Mouse (Mus musculus) heart, postnatal 0 days (tissue): ENCODE measurements around the gene Stag3. TPM values are rescaled to one million over a fixed set of nuclear protein-coding genes. Genes with fewer than 3 reads are reported as not detected.

Experiments used
- ATAC-seq: fragments of 200-750 bp; cut with Nextera tagmentation; 2 replicates; pipeline ENCODE4 v1.8.0; 2017; ENCODE audit warnings: low read depth, moderate number of reproducible peaks, moderate library complexity; ENCODE audit not compliant: insufficient read depth
- DNase-seq: peaks from one replicate; pipeline ENCODE4 v3.0.0-alpha.2; 2016; ENCODE audit warnings: low spot score
- H3K27ac ChIP-seq: fragments of 300-500 bp; sonication (generic); 2 replicates; pipeline ENCODE4 v1.5.1; 2014; ENCODE audit warnings: low read depth, mild to moderate bottlenecking
- H3K27me3 ChIP-seq: fragments of 300-500 bp; sonication (generic); 2 replicates; pipeline ENCODE4 v1.6.1; 2014; ENCODE audit warnings: low read length, mixed read lengths; ENCODE audit not compliant: control insufficient read depth, insufficient read depth
- H3K36me3 ChIP-seq: fragments of 300-500 bp; sonication (generic); replicated peaks from 2 replicates; pipeline ENCODE4 v1.6.1; 2014; ENCODE audit warnings: low read length, mixed read lengths; ENCODE audit not compliant: control insufficient read depth, insufficient read depth
- H3K4me1 ChIP-seq: fragments of 300-500 bp; sonication (generic); 2 replicates; pipeline ENCODE4 v1.6.1; 2014; ENCODE audit warnings: antibody characterized with exemption; ENCODE audit not compliant: control insufficient read depth, insufficient read depth
- H3K4me2 ChIP-seq: fragments of 300-500 bp; sonication (generic); 2 replicates; pipeline ENCODE4 v1.6.1; 2014; ENCODE audit warnings: low read depth, mild to moderate bottlenecking, low read length, moderate library complexity
- H3K4me3 ChIP-seq: fragments of 300-500 bp; sonication (generic); 2 replicates; pipeline ENCODE4 v1.5.1; 2014; ENCODE audit warnings: low read depth, low read length
- H3K9ac ChIP-seq: fragments of 300-500 bp; sonication (generic); replicated peaks from 2 replicates; pipeline ENCODE4 v1.6.1; 2014; ENCODE audit warnings: low read depth, low read length, mixed read lengths
- H3K9me3 ChIP-seq: fragments of 300-500 bp; sonication (generic); replicated peaks from 2 replicates; pipeline ENCODE4 v1.6.1; 2016; ENCODE audit warnings: low read length; ENCODE audit not compliant: control insufficient read depth
- CTCF ChIP-seq: IDR thresholded peaks from 2 replicates; pipeline ENCODE4 v1.5.1; 2016; ENCODE audit warnings: antibody characterized with exemption, control low read depth, low read depth
- EP300 ChIP-seq: IDR thresholded peaks from 2 replicates; pipeline ENCODE4 v1.6.1; 2016; ENCODE audit warnings: antibody characterized with exemption, low read depth
- WGBS: fragments of 180-500 bp; shearing (Covaris S2); extraction: QIAGEN DNeasy Blood & Tissue Kit; methylation state at CpG from one replicate; pipeline ENCODE4 v1.1.7; 2014; 5-methylcytosine and 5-hydroxymethylcytosine counted together
- polyA plus RNA-seq: library from polyadenylated mRNA; unstranded; fragments of >200 nt; fragmentation: Nextera tagmentation; extraction: Ambion mirVana; gene quantifications from 2 replicates; pipeline ENCODE4 v1.2.1, GENCODE M21; 2015
- total RNA-seq: library from RNA; depleted of rRNA; stranded (reverse); fragments of >200 nt; gene quantifications from 2 replicates; pipeline ENCODE4 v1.2.3, GENCODE M21; 2014; ENCODE audit warnings: low replicate concordance

The Stag3 gene
- total and polyA plus RNA-seq, 2 experiments from 2014 or later, result 0.68 to 8.2 TPM

- Histone ChIP-seq H3K9ac (no peak overlapping the region), H3K27me3 (no peaks in the 10 kb centered on the region), H3K4me2 (peak overlapping the region; percentile 69), H3K4me1 (0 out of 2 replicates have a peak, but pooled peaks cover 4% of the 10 kb centered on the region), H3K36me3 (no peaks in the 10 kb centered on the region), H3K9me3 (no peaks in the 10 kb centered on the region), H3K27ac (no peak overlapping the region), H3K4me3 (peak overlapping the region; percentile 46; the same call in 1 of the 2 replicates)
- 23% methylated on average over 25 of the region's 26 CpGs for WGBS
- TF ChIP-seq CTCF (no peak), EP300 (no peak)
- DNase-seq, result no peak
- ATAC-seq, result no peak
Observed at GRCm38 (mm10) chr5:138280425-138280768, 357 bp downstream of the Stag3 start.

GRCm38 (mm10) chr5:138280829-138281228 is 789 bp downstream of the Stag3 start:
- no peak for TF ChIP-seq CTCF
- TF ChIP-seq EP300, result no peak
- Histone ChIP-seq H3K4me1 (0 out of 2 replicates have a peak, but pooled peaks cover 4% of the 10 kb centered on the region), H3K27ac (no peak overlapping the region), H3K4me2 (no peak overlapping the region), H3K27me3 (no peaks in the 10 kb centered on the region), H3K36me3 (no peaks in the 10 kb centered on the region), H3K9me3 (no peaks in the 10 kb centered on the region), H3K9ac (no peak overlapping the region), H3K4me3 (no peak overlapping the region)
- ATAC-seq (no peak), DNase-seq (no peak)
- WGBS, result 87% methylated on average over 15 of the region's 15 CpGs

DNA sequence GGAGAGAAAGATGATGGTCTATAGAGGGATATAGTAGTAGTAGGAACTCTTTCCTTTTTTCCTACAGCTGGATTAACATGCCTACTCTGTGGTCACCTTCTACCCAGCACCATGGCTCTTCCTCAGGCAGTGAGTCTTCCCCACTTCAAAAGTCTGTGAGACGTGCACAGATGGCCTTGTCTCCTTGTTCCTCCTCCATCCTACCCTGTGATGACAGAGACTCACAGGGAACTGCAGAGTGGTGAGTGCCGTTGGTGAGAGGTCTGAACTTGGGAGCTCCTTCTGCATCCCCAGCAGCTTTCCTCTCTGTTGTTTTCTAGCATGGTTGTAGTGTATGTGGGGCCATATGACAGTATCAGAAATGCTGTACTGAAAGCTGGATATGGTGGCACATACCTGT is 1.8 kb downstream of the Stag3 start:
- no peak for DNase-seq
- no peak overlapping the region for H3K9ac ChIP-seq
- no peaks in the 10 kb centered on the region for H3K9me3 ChIP-seq
- 56% methylated on average over 2 of the region's 2 CpGs for WGBS
- no peak overlapping the region for H3K4me3 ChIP-seq
- TF ChIP-seq EP300, result no peak
- TF ChIP-seq CTCF, result no peak
- H3K4me2 ChIP-seq, result no peak overlapping the region
- no peaks in the 10 kb centered on the region for H3K36me3 ChIP-seq
- no peak overlapping the region for H3K27ac ChIP-seq
- 0 out of 2 replicates have a peak, but pooled peaks cover 4% of the 10 kb centered on the region for H3K4me1 ChIP-seq
- H3K27me3 ChIP-seq, result no peaks in the 10 kb centered on the region
- no peak for ATAC-seq

- Histone ChIP-seq H3K27me3 (no peaks in the 10 kb centered on the region), H3K9ac (no peak overlapping the region), H3K9me3 (no peaks in the 10 kb centered on the region), H3K4me1 (0 out of 2 replicates have a peak, but pooled peaks cover 4% of the 10 kb centered on the region), H3K36me3 (no peaks in the 10 kb centered on the region), H3K4me3 (no peak overlapping the region), H3K27ac (no peak overlapping the region), H3K4me2 (no peak overlapping the region)
- 41% methylated on average over 1 of the region's 1 CpGs for WGBS
- ATAC-seq, result no peak
- no peak for DNase-seq
- no peak for TF ChIP-seq EP300
- TF ChIP-seq CTCF, result no peak
Observed at GRCm38 (mm10) chr5:138283540-138283939, 3.5 kb downstream of the Stag3 start.

DNA sequence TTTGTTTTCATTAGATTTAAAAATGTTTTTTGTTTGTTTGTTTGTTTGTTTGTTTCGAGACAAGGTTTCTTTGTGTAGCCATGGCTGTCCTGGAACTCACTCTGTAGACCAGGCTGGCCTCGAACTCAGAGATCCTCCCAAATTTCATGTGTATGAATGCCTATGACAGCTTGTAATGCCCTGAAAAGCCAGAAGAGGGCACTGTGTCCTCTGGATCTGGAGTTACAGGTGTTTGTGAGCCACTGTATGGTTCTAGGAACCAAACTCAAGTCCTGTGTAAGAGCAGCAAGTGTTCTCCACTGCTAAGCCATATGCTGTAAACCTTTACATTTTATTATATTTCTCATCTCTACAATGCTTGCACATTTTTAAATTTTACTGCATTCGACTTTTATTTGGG is 7.8 kb downstream of the Stag3 start:
- no peaks in the 10 kb centered on the region for H3K36me3 ChIP-seq
- no peaks in the 10 kb centered on the region for H3K27me3 ChIP-seq
- H3K4me3 ChIP-seq, result no peak overlapping the region
- TF ChIP-seq CTCF (no peak), EP300 (no peak)
- H3K4me1 ChIP-seq, result no peaks in the 10 kb centered on the region
- no peak for DNase-seq
- ATAC-seq, result no peak
- H3K27ac ChIP-seq, result no peak overlapping the region
- H3K4me2 ChIP-seq, result no peak overlapping the region
- no peak overlapping the region for H3K9ac ChIP-seq
- H3K9me3 ChIP-seq, result no peaks in the 10 kb centered on the region
- 74% methylated on average over 3 of the region's 3 CpGs for WGBS

- no peak for DNase-seq
- WGBS, result 58% methylated on average over 1 of the region's 1 CpGs
Observed at GRCm38 (mm10) chr5:138291638-138292037, 11.6 kb downstream of the Stag3 start.

More at GRCm38 (mm10) chr5:138291638-138292037, 11.6 kb downstream of the Stag3 start:
- no peak for ATAC-seq
- no peaks in the 10 kb centered on the region for H3K9me3 ChIP-seq
- H3K4me1 ChIP-seq, result no peaks in the 10 kb centered on the region
- no peaks in the 10 kb centered on the region for H3K27me3 ChIP-seq
- H3K4me3 ChIP-seq, result no peak overlapping the region
- H3K4me2 ChIP-seq, result no peak overlapping the region
- H3K27ac ChIP-seq, result no peak overlapping the region
- TF ChIP-seq EP300 (no peak), CTCF (no peak)
- no peak overlapping the region for H3K9ac ChIP-seq
- H3K36me3 ChIP-seq, result no peaks in the 10 kb centered on the region
